Mouse (Mus musculus): Measurements from ENCODE around the gene Otogl.
A peak's percentile ranks its signal among the peaks of the same experiment; 100 is the strongest.
"Not testable (repeated sequence)": the region's sequence is repeated elsewhere in the genome, so short reads cannot be mapped to it uniquely, and the experiment has no call there.

Otogl gene

GRCm38 (mm10) chr10:107810649-107811398 is 101.1 kb downstream of the Otogl start:
- no peak for DNase-seq (ENCODE audit: low spot score in 2 of 2)

GRCm38 (mm10) chr10:107805203-107805602 is 106.7 kb downstream of the Otogl start:
- DNase-seq (ENCODE audit: low spot score in 2 of 2): no peak

- not testable (repeated sequence) for DNase-seq (ENCODE audit: low spot score in 2 of 2)
Observed at GRCm38 (mm10) chr10:107804285-107804684, 107.6 kb downstream of the Otogl start.

GRCm38 (mm10) chr10:107799671-107800353 is 112.1 kb downstream of the Otogl start:
- peak in 1 of 2 experiments; percentile 5 for DNase-seq (ENCODE audit: low spot score in 2 of 2)

GRCm38 (mm10) chr10:107794812-107795756 is 116.8 kb downstream of the Otogl start:
- DNase-seq (ENCODE audit: low spot score in 2 of 2): no peak

- DNase-seq (ENCODE audit: low spot score in 2 of 2): no peak
Observed at GRCm38 (mm10) chr10:107792491-107792890, 119.4 kb downstream of the Otogl start.

- DNase-seq (ENCODE audit: low spot score in 2 of 2): no peak
Observed at GRCm38 (mm10) chr10:107779548-107779947, 132.4 kb downstream of the Otogl start.

GRCm38 (mm10) chr10:107759624-107760023 is 152.3 kb downstream of the Otogl start:
- DNase-seq (ENCODE audit: low spot score in 2 of 2): no peak

- DNase-seq (ENCODE audit: low spot score in 2 of 2): no peak
Observed at GRCm38 (mm10) chr10:107753471-107753870, 158.5 kb downstream of the Otogl start.

- DNase-seq (ENCODE audit: low spot score in 2 of 2): no peak
Observed at GRCm38 (mm10) chr10:107752351-107753143, 159.4 kb downstream of the Otogl start.

- no peak for DNase-seq (ENCODE audit: low spot score in 2 of 2)
Observed at GRCm38 (mm10) chr10:107751944-107752343, 160.0 kb downstream of the Otogl start.

- DNase-seq (ENCODE audit: low spot score in 2 of 2): no peak
Observed at GRCm38 (mm10) chr10:107747566-107747965, 164.4 kb downstream of the Otogl start.

- no peak for DNase-seq (ENCODE audit: low spot score in 2 of 2)
Observed at GRCm38 (mm10) chr10:107746717-107747116, 165.2 kb downstream of the Otogl start.

GRCm38 (mm10) chr10:107739815-107740214 is 172.1 kb downstream of the Otogl start:
- DNase-seq (ENCODE audit: low spot score in 2 of 2): no peak

GRCm38 (mm10) chr10:107737743-107738142 is 174.2 kb downstream of the Otogl start:
- DNase-seq (ENCODE audit: low spot score in 2 of 2): no peak

- DNase-seq (ENCODE audit: low spot score in 2 of 2): no peak
Observed at GRCm38 (mm10) chr10:107735448-107735847, 176.5 kb downstream of the Otogl start.

GRCm38 (mm10) chr10:107734327-107734726 is 177.6 kb downstream of the Otogl start:
- DNase-seq (ENCODE audit: low spot score in 2 of 2): no peak

- DNase-seq (ENCODE audit: low spot score in 2 of 2): no peak
Observed at GRCm38 (mm10) chr10:107725631-107726030, 186.3 kb downstream of the Otogl start.

- no peak for DNase-seq (ENCODE audit: low spot score in 2 of 2)
Observed at GRCm38 (mm10) chr10:107719806-107720205, 192.1 kb downstream of the Otogl start, which contains the start of gene Ptprq. Ptprq (minus strand) TSS chr10:107720051.

Measured in natural killer cell, adult 2 months (primary cell).